Mouse (Mus musculus): ENCODE measurements around the gene Irgc1. TPM values are rescaled to one million over a fixed set of nuclear protein-coding genes. Genes with fewer than 3 reads are reported as not detected.
A peak's percentile ranks its signal among the peaks of the same experiment; 100 is the strongest.

The Irgc1 gene
- total and polyA plus RNA-seq, 3 experiments: not detected

GRCm38 (mm10) chr7:24387059-24387556 lies 65.0 kb downstream of the Irgc1 start:
- peak overlapping the region; percentile 81 for H3K27ac ChIP-seq (ENCODE audit: control insufficient read depth, low read depth, low read length)
- TF ChIP-seq GATA1 (IDR thresholded peaks at IDR 0.05; ENCODE audit: low read depth, low read length) (peak; percentile 65; the same call in 1 of the 2 replicates), TAL1 (IDR thresholded peaks at IDR 0.05; ENCODE audit: low read length) (peak; percentile 91), NRF1 (IDR thresholded peaks at IDR 0.05; ENCODE audit: insufficient read depth, low read depth, low read length, poor library complexity, severe bottlenecking) (peak; percentile 12; the same call in 1 of the 2 replicates), MAFK (IDR thresholded peaks at IDR 0.05; ENCODE audit: borderline replicate concordance, low read depth, low read length) (no peak), MAX (IDR thresholded peaks at IDR 0.05; ENCODE audit: low read length) (peak; percentile 87), MYC (IDR thresholded peaks at IDR 0.05; ENCODE audit: low read depth, low read length) (peak; percentile 90), HCFC1 (IDR thresholded peaks at IDR 0.05; ENCODE audit: low read depth, low read length) (peak; percentile 50), POLR2AphosphoS2 (IDR thresholded peaks at IDR 0.05; ENCODE audit: low read length) (peak; percentile 38; the same call in 1 of the 2 replicates), ETS1 (IDR thresholded peaks at IDR 0.05; ENCODE audit: low read depth, low read length) (peak; percentile 78), EP300 (IDR thresholded peaks at IDR 0.05; ENCODE audit: low read depth in 1 of 2, low read length in 2 of 2) (peak; percentile 85 to 88), ELF1 (IDR thresholded peaks at IDR 0.05; ENCODE audit: low read depth, low read length) (peak; percentile 58), CHD2 (IDR thresholded peaks at IDR 0.05; ENCODE audit: low read length) (0 out of 2 replicates have a peak, but pooled peaks have one; percentile 13), MXI1 (IDR thresholded peaks at IDR 0.05; ENCODE audit: low read depth, low read length) (peak; percentile 83), POLR2A (IDR thresholded peaks at IDR 0.05; ENCODE audit: control insufficient read depth in 1 of 2, insufficient read depth in 1 of 2, low read depth in 1 of 2, low read length in 2 of 2, poor library complexity in 1 of 2) (peak in 1 of 2 experiments; percentile 42; a peak in 1 of 4 replicates), CTCF (IDR thresholded peaks at IDR 0.05 in 2 of 3, conservative IDR thresholded peaks at IDR 0.05 in 1 of 3; ENCODE audit: control insufficient read depth in 1 of 3, insufficient read depth in 1 of 3, low read depth in 2 of 3, low read length in 3 of 3, poor library complexity in 1 of 3, severe bottlenecking in 1 of 3) (no peak), TBP (IDR thresholded peaks at IDR 0.05; ENCODE audit: low read depth, low read length) (peak; percentile 77; the same call in 1 of the 2 replicates), RCOR1 (IDR thresholded peaks at IDR 0.05; ENCODE audit: low read depth, low read length) (peak; percentile 62), ZKSCAN1 (IDR thresholded peaks at IDR 0.05; ENCODE audit: low read depth, low read length) (peak; percentile 76; the same call in 1 of the 2 replicates), SIN3A (IDR thresholded peaks at IDR 0.05; ENCODE audit: low read length) (peak; percentile 58), SMC3 (IDR thresholded peaks at IDR 0.05; ENCODE audit: low read depth, low read length) (0 out of 2 replicates have a peak, but pooled peaks have one; percentile 6), JUND (IDR thresholded peaks at IDR 0.05; ENCODE audit: low read depth, low read length) (peak; percentile 62; the same call in 1 of the 2 replicates), UBTF (IDR thresholded peaks at IDR 0.05; ENCODE audit: borderline replicate concordance, insufficient read depth, low read depth, low read length) (0 out of 2 replicates have a peak, but pooled peaks have one; percentile 77), BHLHE40 (IDR thresholded peaks at IDR 0.05; ENCODE audit: borderline replicate concordance, low read depth, low read length) (peak; percentile 92), MEF2A (IDR thresholded peaks at IDR 0.05; ENCODE audit: extremely low read depth, insufficient replicate concordance, low read depth, low read length, poor library complexity, severe bottlenecking) (no peak), POLR2AphosphoS5 (IDR thresholded peaks at IDR 0.05; ENCODE audit: borderline replicate concordance, low read depth, low read length) (no peak; the same call in 1 of the 2 replicates), MYB (IDR thresholded peaks at IDR 0.05; ENCODE audit: low read depth, low read length) (peak; percentile 55; the same call in 1 of the 2 replicates), TCF12 (IDR thresholded peaks at IDR 0.05; ENCODE audit: low read depth, low read length) (peak; percentile 88), KAT2A (conservative IDR thresholded peaks at IDR 0.05; ENCODE audit: low read depth, low read length) (no peak), RAD21 (IDR thresholded peaks at IDR 0.05; ENCODE audit: low read depth, low read length) (no peak), ZC3H11A (IDR thresholded peaks at IDR 0.05; ENCODE audit: low read depth, low read length) (0 out of 2 replicates have a peak, but pooled peaks have one; percentile 3), ZMIZ1 (IDR thresholded peaks at IDR 0.05; ENCODE audit: low read depth, low read length) (no peak), ZNF384 (IDR thresholded peaks at IDR 0.05; ENCODE audit: low read depth, low read length) (peak; percentile 22; the same call in 1 of the 2 replicates)

More at GRCm38 (mm10) chr7:24387059-24387556, 65.0 kb downstream of the Irgc1 start:
- Histone ChIP-seq H3K27me3 (ENCODE audit: control insufficient read depth in 1 of 2, insufficient read depth in 2 of 2, low read length in 2 of 2) (no peaks in the 10 kb centered on the region), H3K9ac (ENCODE audit: control insufficient read depth, low read depth, low read length, poor library complexity, severe bottlenecking) (peak overlapping the region; percentile 48), H3K36me3 (ENCODE audit: control insufficient read depth in 1 of 2, insufficient read depth in 2 of 2, low read length in 2 of 2) (peaks cover 2 to 45% of the 10 kb centered on the region in 2 experiments), H3K9me3 (replicated peaks; ENCODE audit: insufficient read depth, low read length) (no peaks in the 10 kb centered on the region), H3K79me2 (ENCODE audit: control insufficient read depth, insufficient read depth, low read length, poor library complexity) (no peaks in the 10 kb centered on the region), H3K4me1 (ENCODE audit: control insufficient read depth in 1 of 2, insufficient read depth in 2 of 2, low read length in 2 of 2) (peaks cover 10 to 64% of the 10 kb centered on the region in 2 experiments), H3K4me3 (ENCODE audit: control insufficient read depth in 1 of 2, insufficient read depth in 1 of 2, low read depth in 2 of 2, low read length in 2 of 2) (no peak overlapping the region)
- peak; percentile 93 for DNase-seq (ENCODE audit: low read depth, low spot score)

Measured in MEL (cell line).